Mouse (Mus musculus) forelimb bud, embryonic 11.5 days (tissue): ENCODE measurements around the gene Memo1.

Experiments
- DNase-seq: peaks from one replicate; pipeline ENCODE4 v3.0.0-alpha.2; 2012; ENCODE audit warnings: low read depth, low spot score

Memo1 gene

DNA sequence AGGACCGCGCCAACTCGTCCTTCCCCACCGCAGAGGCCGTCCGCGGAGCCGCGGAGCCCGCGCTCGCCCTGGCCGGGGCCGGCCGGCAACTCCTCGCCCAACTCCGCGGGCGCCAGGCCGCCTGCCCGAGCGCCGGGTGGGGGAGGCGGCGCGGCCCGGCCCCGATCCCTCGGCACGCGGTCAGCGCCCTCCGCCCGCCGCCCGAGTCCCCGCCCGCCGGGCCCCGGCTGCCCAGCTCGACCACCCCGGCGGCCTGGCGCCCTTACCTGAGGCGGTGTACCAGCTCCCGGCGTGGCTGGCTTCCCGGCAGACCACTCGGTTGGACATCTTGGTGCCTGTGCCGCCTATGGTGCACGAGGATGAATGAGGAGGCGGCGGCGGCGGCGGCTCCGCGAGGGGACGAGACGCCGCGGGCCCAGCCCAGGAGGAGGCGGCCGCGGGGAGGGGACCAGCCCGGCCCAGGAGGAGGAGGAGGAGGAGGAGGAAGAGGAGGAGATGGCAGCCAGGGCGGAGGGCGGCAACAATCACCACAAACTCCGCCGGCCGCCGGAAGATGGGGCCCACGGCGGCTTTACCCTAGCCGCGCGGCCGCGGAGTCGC lies 795 bp downstream of the Memo1 start:
- peak; percentile 41 for DNase-seq

DNA sequence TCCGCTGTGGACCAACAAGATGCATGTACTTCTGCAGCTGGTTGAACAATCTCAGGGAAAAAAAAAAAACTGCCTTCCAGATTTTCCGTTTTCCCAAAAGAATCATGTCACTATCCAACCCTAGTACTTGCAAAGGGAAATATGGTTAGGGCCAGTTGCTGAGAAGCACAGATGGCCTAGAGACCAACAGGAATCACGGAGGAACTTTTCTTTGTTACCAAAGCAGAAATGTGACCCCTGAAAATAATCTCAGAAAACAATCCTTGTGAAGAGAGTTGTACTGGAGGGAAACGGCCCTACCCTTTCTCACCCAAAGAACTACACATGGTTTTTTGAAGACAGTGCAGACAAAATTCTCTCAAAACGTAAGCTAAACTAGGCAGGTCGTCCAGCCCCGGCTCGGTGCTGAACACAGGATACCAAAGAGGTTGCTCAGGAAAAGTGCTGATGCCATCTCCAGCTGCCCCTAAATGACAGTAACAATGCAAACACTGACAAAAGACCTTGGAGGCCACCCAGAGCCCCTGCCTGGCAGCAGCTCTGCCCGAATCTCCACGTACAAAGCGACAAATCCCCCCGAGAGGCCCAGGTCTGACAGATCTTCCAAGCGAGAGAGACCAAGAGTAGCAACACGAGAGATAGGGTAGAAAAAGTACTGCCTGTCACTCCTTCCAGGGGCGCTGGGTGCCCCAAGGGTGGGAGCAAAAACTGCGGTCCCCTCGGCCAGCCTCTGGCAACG lies 1.5 kb downstream of the Memo1 start:
- DNase-seq, result peak; percentile 27

DNA sequence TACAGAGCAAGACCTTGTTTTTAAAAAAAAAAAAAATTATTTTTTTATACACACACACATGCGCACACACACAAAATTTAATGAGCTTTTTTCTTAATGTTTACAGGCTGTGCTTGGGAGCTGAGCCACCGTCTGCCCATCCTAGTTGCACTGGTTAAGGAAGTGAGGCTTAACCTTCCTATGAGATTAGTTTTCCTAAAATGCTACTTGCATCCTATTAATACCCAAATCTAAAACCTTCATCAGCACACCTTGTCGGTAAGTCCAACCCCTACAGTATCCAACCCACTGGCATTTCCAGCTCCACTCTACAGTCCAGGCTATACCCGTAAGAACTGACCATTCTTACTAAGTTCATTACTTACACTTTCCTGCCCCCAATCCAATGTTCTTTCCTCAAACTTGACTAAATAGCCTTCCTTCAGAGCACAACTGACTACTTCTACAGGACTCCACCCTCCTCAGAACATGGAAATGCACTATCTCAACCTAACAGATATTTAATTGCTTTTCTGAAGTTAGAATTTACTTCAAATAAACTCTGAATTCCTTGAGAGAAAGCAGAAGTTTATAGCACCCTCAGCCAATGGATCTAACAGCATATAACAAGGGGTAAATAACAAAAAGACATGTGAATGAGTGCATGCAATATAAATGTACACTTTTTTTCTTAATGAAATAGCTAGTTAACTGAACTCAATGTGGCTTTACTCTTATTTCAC lies 3.5 kb downstream of the Memo1 start:
- DNase-seq, result no peak

DNA sequence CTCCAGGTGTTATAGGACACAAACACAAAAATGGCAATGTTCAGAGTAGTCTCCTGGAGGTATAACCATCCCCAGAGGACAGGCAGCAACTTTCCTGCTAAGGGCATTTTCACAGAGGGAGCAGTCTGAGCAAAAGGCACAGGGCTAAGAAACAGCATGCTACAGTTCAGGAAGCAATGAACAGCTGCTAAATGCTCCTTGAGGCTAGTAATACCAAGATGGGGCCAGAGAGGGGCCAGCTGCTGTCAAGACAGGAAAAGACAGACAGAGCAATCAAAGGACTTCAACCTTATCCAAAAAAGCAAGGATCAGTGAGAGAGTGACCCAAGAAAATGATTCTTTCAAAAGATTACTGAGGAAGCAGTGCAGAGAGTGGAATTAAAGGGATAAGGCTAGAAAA lies 4.5 kb downstream of the Memo1 start:
- DNase-seq, result no peak

DNA sequence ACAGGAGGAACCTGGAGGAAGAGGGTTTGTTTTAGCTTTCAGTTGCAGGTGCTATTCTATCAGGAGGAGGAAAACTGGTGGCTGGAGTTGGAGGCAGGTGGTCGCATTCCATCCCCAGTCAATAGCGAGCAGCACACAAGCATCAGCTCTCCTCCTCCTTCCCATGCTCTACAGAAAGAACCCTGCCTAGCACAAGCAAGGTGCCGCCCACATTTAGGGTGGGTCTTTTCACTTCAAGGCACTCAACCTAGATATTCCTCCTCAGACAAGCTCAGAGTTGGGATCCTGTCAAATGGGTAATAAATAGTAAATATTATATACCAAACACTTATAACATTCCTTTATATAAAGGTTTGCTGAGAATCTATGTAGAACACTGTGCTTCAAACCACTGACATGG lies 5.1 kb downstream of the Memo1 start:
- no peak for DNase-seq

DNA sequence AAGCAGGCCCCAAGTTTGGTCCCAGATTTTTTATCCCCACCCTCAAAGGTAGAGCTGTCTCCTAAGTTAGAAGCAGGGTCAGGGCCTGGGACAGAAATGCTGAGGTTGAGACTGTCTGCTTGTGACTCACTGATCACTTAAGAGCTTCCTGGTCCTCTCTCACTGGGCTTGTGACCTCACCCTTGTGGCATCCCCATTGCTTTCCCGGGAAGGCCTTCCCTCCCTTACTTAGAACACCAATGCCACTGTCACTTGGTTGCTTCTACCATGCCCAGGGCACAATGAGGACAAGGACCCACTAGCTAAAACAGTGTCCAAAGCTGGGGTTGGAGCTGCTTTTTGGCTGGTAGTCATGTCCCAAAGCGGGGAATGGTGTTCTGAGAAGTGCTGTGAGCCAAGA lies 6.7 kb downstream of the Memo1 start:
- DNase-seq, result no peak

DNA sequence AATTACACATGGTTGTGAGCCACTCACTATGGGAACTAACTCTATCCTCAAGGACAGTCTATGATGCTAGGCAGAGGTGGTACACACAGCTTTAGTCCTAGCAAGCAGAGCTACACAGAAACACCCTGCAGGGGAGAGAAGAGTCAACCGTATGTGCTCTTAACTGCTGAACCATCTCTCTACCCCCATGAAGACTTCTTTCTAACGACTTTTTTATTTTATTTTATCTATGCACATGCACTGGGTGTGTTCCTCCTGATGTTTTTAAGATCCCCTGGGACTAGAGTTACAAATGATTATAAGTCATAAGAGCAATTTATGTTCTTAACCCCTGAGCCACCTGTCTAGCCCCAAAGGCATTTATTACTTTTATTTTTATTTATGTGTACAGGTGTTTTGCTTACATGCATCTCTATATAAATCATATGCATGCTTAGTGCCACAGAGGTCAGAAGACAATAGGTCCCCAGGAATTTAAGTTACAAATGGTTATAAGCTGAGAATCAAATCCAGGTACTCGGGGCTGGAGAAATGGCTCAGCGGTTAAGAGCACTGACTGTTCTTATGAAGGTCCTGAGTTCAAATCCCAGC lies 9.1 kb downstream of the Memo1 start:
- DNase-seq, result no peak

DNA sequence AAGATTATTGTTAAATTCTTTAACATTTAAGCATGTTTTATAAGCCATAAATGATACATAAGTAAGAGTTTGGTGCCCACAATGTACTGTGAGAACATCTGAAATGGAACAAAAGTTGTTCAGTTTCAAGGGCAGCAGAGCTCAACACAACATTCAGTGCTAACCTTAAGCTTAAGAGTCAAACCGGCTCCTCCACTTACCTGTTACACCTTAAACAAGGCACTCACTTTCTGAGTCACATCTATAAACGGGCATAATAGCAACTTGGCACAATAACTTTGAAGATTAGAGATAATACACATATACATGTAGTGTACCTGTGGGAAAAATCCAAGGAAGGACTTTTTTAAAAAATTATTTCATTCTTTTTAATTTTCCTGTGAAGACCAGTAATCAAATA lies 9.6 kb downstream of the Memo1 start:
- DNase-seq, result no peak

DNA sequence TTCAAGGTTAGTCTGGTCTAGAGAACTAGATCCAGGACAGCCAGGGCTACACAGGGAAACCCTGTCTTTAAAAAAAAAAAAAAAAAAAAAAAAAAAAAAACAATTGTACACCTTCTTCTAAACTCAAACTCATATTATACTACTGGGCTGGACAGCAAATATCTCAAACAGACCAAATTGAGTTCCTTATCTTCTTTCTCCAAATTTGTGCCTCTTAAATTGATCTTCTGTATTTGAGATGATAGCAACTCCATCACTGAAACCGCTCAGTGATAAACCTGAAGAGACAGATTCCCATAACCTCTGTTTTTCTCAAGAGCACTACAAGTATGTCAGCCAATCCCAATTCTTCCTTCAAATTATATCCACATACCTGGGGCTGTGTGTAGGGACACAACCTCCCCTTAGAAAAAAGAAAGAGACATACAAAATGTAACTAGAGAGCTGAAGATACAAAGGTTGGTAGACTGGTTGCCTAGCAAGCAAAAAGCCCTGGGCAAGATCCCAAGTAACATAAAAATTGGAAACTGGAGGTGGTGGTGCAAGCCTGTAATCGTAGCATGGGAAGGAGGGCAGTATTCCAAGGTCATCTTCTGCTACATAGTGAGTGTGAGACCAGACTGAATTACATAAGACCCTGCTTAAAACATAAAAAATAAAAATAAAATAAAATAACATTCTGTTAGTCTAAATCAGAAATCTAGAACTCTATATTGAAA lies 10.8 kb downstream of the Memo1 start:
- no peak for DNase-seq

DNA sequence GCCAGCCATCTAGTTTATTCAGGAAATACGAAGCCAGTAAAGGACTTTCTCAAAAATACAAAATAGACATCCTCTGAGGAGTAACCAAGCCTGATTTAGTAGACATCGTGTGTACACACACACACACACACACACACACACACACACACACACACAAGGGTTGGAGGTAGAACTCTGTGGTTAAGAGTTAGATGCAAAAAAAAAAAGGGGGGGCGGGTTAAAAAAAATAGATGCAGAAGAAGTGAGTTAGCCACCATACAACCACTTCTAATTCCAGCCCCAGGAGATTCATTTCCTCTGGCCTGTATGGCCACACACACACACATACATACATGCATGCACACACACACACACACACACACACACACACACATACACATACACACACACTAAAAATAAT lies 13.3 kb downstream of the Memo1 start:
- no peak for DNase-seq

DNA sequence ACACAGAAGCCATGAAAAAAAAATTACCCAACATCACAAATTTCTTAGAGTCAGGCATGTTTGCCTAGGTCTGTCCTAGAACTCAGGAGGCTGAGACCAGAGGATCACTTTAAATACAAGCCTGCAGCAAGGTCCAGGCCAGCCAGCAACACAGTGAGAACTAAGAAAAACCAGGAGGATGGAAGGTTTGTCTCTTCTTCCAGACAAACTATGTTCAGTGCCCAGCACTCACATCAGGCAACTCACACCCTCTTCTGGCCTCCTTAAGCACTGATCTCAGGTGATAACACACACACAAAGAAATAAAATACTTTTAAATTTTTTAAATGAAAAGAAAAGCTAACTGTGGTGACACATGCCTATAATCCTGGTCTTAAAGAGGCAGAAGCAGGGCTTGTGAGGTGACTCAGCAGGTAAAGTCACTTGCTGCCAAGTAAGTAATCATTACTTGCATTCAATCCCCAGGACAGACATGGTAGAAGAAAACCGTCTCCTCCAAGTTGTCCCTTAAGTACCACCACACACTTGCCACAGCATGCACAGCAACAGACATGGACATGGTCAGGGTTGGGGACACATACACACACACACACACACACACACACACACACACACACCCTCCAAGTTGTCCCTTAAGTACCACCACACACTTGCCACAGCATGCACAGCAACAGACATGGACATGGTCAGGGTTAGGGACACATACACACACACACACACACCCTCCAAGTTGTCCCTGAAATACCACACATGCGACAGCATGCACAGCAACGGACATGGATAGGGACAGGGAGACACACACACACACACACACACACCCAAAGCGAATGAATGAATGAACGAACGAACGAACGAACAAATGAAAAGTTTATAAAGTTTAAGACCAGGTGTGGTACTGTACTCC lies 16.1 kb downstream of the Memo1 start:
- no peak for DNase-seq

DNA sequence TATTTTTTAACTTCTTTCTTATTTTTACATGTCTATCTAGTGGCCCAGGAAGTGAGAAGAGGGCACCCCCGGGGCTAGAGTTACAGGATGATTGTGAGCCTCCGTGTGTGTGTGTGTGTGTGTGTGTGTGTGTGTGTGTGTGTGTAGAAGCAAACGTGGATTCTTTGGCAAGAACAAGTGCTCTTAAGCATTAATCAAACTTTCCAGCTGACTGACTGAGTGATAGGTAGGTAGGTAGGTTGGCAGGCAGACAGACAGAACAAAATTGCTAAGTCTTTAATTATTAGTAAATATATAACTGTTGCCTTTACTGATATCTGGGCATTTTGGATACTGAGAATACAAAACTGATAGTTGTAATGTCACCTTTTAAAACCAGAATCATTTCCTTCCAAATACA lies 20.9 kb downstream of the Memo1 start:
- DNase-seq, result no peak

DNA sequence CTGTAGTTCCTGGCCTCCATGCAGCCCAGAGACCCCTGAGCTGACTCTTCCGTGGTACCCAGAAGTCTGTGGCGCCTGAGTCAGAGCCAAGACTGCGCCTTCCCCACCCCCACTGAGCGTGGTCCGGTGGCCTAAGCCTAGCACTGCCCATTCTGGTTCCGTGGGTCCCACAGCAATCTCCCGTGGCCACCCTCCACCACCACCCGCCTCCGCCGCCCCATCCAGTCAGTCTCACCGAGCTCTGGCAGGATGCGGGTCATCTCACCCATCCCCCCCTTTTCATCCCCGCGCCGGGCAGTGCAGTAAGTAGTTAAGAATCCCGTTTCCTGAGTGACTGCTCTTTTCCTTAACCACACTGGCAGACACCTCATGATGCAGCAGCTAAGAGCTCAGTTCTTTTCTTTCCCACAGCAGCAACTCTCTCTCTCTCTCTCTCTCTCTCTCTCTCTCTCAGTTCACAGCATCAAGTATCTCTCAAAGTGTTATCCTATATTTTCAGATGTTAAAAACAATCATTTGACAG lies 22.6 kb downstream of the Memo1 start:
- no peak for DNase-seq

DNA sequence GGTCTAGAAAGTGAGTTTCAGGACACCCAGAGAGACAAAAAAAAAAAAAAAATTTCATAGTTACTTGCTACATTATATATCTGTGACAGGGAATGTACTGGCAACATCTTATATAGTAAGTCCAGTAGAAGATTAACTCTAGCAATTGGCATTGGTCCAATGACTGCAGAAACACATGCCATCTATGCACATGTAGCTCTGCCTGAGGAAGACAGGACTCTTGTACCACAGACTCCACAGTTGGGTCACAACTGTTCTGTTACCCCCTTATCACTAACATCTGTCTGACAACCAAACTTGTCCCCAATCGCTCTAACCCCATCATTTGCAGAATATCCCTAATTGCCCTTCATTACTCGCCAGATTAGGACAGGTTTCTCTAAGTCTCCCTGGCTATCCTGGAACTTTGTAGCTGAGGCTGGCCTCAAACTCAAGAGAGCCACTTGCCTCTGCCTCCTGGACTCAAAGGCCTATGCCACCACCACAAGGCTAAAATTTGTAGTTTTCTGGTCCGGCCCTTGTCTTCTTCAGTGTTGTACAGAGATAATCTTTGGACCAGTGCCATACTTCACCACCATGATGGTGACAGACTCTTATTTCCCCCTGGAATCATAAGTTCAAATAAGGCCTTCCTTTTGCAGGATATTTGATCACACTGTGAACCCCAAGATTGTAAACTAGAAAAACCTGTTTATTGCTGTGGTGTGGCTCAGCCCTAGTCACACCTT lies 23.6 kb downstream of the Memo1 start:
- DNase-seq, result no peak

DNA sequence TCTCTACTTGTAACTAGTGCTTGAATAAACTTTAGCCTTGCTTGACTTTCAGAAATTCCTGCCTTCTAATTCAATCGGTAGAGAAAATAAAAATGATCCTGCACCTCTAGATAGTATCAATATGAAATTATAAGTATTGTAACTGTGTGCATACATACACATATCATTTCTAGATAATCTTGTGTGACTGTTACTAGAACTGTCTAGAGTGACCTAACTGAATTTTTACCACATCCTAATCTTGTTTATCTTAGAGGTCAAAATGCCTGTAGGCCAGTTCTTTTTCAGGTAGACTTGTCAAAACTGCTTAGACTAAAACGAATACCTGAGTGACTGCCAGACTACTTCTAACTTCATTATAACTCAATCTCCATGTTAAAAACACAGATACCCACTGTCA lies 25.1 kb downstream of the Memo1 start:
- no peak for DNase-seq

DNA sequence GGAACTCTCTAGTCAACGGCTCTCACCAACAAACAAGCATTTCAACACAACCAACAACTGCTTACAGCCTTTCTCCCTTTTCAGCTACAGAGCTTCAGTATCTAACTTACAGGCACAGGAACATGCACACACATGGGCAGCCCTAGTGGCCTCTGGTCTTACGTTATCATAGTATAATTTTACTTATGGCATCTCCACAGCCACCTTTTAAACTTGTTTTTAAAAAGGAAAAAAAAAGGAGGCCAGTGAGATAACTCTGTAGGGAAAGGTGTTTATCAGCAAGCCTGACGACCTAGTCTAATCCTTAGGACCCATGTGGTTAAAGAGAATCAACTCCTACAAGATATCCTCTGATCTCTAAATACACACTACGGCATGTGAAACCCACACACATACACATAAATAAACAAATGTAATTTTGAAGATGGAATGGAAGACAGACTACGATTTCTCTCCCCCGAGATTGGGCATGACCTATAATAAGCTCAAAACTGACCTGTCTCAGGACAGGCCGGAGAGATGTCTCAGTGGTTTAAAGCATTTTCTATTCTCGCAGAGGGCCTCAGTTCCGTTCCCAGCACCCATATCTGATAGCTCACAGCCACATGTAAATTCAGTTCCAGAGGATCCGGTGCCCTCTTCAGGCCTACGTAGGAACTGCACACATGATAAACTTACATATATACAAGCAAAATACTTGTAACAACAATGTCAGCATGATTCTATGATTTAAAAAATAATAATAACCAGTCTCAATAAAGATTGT lies 27.7 kb downstream of the Memo1 start:
- no peak for DNase-seq

DNA sequence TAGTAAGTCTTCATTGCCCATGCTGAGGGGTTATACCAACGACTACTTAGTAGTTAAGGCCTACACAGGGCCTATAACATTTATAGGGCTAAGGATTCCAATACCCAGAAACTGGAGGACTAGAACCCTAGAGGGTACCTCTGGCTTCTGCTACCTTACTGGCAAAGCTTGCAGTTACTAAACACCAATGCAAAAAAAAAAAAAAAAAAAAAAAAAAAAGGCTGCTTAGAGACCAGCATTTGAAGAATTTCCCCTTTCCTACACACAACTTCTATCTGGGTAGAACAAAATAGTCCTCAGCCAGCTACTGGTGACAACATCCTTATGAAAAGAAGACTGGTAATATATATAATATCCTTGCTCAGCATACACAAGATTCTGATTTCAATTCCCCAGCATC lies 29.7 kb downstream of the Memo1 start:
- no peak for DNase-seq

DNA sequence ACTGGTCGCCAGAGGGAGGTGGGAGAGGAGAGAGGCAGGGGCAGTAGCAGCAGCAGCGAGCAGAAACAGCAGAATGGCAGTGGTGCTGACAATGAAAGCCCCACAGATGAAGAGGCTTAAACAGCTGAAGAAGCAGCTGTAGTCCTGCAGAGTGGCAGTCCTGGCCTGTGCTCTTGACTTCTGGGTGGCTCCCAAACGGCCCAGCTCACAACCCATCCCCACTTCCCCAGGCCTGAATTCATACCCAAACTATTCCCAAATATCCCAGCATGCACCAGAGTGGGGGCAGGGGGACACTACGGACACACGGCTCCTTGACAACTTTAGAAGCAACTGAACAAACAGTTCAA lies 30.2 kb downstream of the Memo1 start:
- no peak for DNase-seq
